Mouse (Mus musculus) liver, postnatal 0 days (tissue): ENCODE measurements around the gene Gipc2.

ENCODE experiments used
- CTCF ChIP-seq: sonication (generic); IDR thresholded peaks from 2 replicates; pipeline ENCODE4 v1.5.1; 2016; ENCODE audit warnings: antibody characterized with exemption, low read depth
- EP300 ChIP-seq: IDR thresholded peaks from 2 replicates; pipeline ENCODE4 v1.6.1; 2016; ENCODE audit warnings: antibody characterized with exemption, low read depth, mild to moderate bottlenecking

- no peak for TF ChIP-seq CTCF
- TF ChIP-seq EP300 = no peak
These were observed 42.3 kb upstream of the Gipc2 start for GRCm38 (mm10) chr3:152208096-152208885.
